Mouse (Mus musculus): ENCODE data around the gene Trim66.

GRCm38 (mm10) chr7:109532691-109533090 lies 24.8 kb upstream of the Trim66 start:
- TF ChIP-seq CTCF (IDR thresholded peaks at IDR 0.05; ENCODE audit: extremely low read depth, insufficient read depth, insufficient read length, insufficient replicate concordance): no peak
- TF ChIP-seq POLR2A (IDR thresholded peaks at IDR 0.05; ENCODE audit: low read depth, low read length): no peak
